Mouse (Mus musculus): ENCODE data around the gene Pdgfa. TPM values are rescaled to one million over a fixed set of nuclear protein-coding genes. Genes with fewer than 3 reads are reported as not detected.

Pdgfa gene
- polyA plus RNA-seq, 1 experiment, result 9.7 TPM

- no peak for DNase-seq (ENCODE audit: low read depth)
- TF ChIP-seq CTCF (IDR thresholded peaks at IDR 0.05; ENCODE audit: borderline replicate concordance, extremely low read depth, insufficient read depth, insufficient read length) (no peak), POLR2A (IDR thresholded peaks at IDR 0.05; ENCODE audit: borderline replicate concordance, extremely low read depth, insufficient read depth, insufficient read length, poor library complexity, severe bottlenecking) (no peak)
Measured at GRCm38 (mm10) chr5:139017371-139018124, 20.4 kb upstream of the Pdgfa start.

GRCm38 (mm10) chr5:139015097-139015496, 17.9 kb upstream of the Pdgfa start:
- no peak for TF ChIP-seq CTCF (IDR thresholded peaks at IDR 0.05; ENCODE audit: borderline replicate concordance, extremely low read depth, insufficient read depth, insufficient read length)
- no peak for TF ChIP-seq POLR2A (IDR thresholded peaks at IDR 0.05; ENCODE audit: borderline replicate concordance, extremely low read depth, insufficient read depth, insufficient read length, poor library complexity, severe bottlenecking)
- no peak for DNase-seq (ENCODE audit: low read depth)

- no peak for TF ChIP-seq CTCF (IDR thresholded peaks at IDR 0.05; ENCODE audit: borderline replicate concordance, extremely low read depth, insufficient read depth, insufficient read length)
- TF ChIP-seq POLR2A (IDR thresholded peaks at IDR 0.05; ENCODE audit: borderline replicate concordance, extremely low read depth, insufficient read depth, insufficient read length, poor library complexity, severe bottlenecking), result no peak
- no peak for DNase-seq (ENCODE audit: low read depth)
Measured at GRCm38 (mm10) chr5:139010649-139011048, 13.5 kb upstream of the Pdgfa start.

GRCm38 (mm10) chr5:139007141-139007775, 10.1 kb upstream of the Pdgfa start:
- TF ChIP-seq POLR2A (IDR thresholded peaks at IDR 0.05; ENCODE audit: borderline replicate concordance, extremely low read depth, insufficient read depth, insufficient read length, poor library complexity, severe bottlenecking) (no peak), CTCF (IDR thresholded peaks at IDR 0.05; ENCODE audit: borderline replicate concordance, extremely low read depth, insufficient read depth, insufficient read length) (peak; percentile 42; the same call in 1 of the 2 replicates)
- peak; percentile 77 for DNase-seq (ENCODE audit: low read depth)

GRCm38 (mm10) chr5:139004588-139004987, 7.4 kb upstream of the Pdgfa start:
- peak; percentile 30 for DNase-seq (ENCODE audit: low read depth)
- TF ChIP-seq CTCF (IDR thresholded peaks at IDR 0.05; ENCODE audit: borderline replicate concordance, extremely low read depth, insufficient read depth, insufficient read length) (no peak), POLR2A (IDR thresholded peaks at IDR 0.05; ENCODE audit: borderline replicate concordance, extremely low read depth, insufficient read depth, insufficient read length, poor library complexity, severe bottlenecking) (no peak)

- TF ChIP-seq POLR2A (IDR thresholded peaks at IDR 0.05; ENCODE audit: borderline replicate concordance, extremely low read depth, insufficient read depth, insufficient read length, poor library complexity, severe bottlenecking) (no peak), CTCF (IDR thresholded peaks at IDR 0.05; ENCODE audit: borderline replicate concordance, extremely low read depth, insufficient read depth, insufficient read length) (no peak)
- DNase-seq (ENCODE audit: low read depth), result no peak
Measured at GRCm38 (mm10) chr5:138999716-139000115, 2.5 kb upstream of the Pdgfa start.

- TF ChIP-seq POLR2A (IDR thresholded peaks at IDR 0.05; ENCODE audit: borderline replicate concordance, extremely low read depth, insufficient read depth, insufficient read length, poor library complexity, severe bottlenecking) (no peak), CTCF (IDR thresholded peaks at IDR 0.05; ENCODE audit: borderline replicate concordance, extremely low read depth, insufficient read depth, insufficient read length) (no peak)
- peak; percentile 53 for DNase-seq (ENCODE audit: low read depth)
Measured at GRCm38 (mm10) chr5:138997936-138998580, 888 bp upstream of the Pdgfa start.

- TF ChIP-seq CTCF (IDR thresholded peaks at IDR 0.05; ENCODE audit: borderline replicate concordance, extremely low read depth, insufficient read depth, insufficient read length) (peak; percentile 46; the same call in 1 of the 2 replicates), POLR2A (IDR thresholded peaks at IDR 0.05; ENCODE audit: borderline replicate concordance, extremely low read depth, insufficient read depth, insufficient read length, poor library complexity, severe bottlenecking) (no peak)
- DNase-seq (ENCODE audit: low read depth), result peak; percentile 42
Measured at GRCm38 (mm10) chr5:138996322-138997073, 672 bp downstream of the Pdgfa start.

GRCm38 (mm10) chr5:138995721-138996311, 1.4 kb downstream of the Pdgfa start:
- peak; percentile 86 for DNase-seq (ENCODE audit: low read depth)
- TF ChIP-seq CTCF (IDR thresholded peaks at IDR 0.05; ENCODE audit: borderline replicate concordance, extremely low read depth, insufficient read depth, insufficient read length) (peak; percentile 32; the same call in 1 of the 2 replicates), POLR2A (IDR thresholded peaks at IDR 0.05; ENCODE audit: borderline replicate concordance, extremely low read depth, insufficient read depth, insufficient read length, poor library complexity, severe bottlenecking) (no peak)

Measured in brain, embryonic 14.5 days (tissue).